Mouse (Mus musculus): ENCODE data around the gene Cog8. TPM values are rescaled to one million over a fixed set of nuclear protein-coding genes. Genes with fewer than 3 reads are reported as not detected.
"Not testable (repeated sequence)": the region's sequence is repeated elsewhere in the genome, so short reads cannot be mapped to it uniquely, and the experiment has no call there.

Gene Cog8
- polyA plus RNA-seq, 1 experiment from 2014 or later: 46.1 TPM

DNA sequence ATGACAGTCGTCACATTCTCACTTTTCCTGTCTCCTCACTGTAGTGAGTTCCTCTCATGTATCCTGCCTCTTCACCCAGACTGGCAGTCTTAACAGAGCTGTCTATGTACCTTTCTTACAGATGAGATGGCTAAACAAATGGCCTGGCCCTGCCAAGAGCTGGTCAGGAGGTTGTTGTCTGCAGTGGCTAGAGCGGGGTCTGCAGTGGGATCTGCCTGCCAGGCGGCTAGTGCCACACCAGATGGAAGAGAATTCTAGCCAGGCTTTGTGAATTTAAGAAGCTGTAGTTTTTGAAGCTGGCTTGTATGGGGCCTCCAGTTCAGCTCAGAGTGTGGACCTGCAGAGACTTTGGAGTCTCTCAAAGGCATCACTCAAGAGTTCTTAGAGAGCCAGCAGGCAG lies 20.8 kb downstream of the Cog8 start:
- Histone ChIP-seq H3K9ac (no peak overlapping the region), H3K27ac (no peak overlapping the region), H3K4me3 (no peak overlapping the region), H3K9me3 (no peaks in the 10 kb centered on the region), H3K27me3 (no peaks in the 10 kb centered on the region), H3K4me2 (replicated peaks) (no peak overlapping the region), H3K36me3 (peaks cover 38% of the 10 kb centered on the region), H3K4me1 (peaks cover 18% of the 10 kb centered on the region)
- ATAC-seq (ENCODE audit: insufficient number of reproducible peaks, insufficient read depth, low FRiP score, low TSS enrichment): no peak
- 86% methylated on average over 3 of the region's 3 CpGs for WGBS

DNA sequence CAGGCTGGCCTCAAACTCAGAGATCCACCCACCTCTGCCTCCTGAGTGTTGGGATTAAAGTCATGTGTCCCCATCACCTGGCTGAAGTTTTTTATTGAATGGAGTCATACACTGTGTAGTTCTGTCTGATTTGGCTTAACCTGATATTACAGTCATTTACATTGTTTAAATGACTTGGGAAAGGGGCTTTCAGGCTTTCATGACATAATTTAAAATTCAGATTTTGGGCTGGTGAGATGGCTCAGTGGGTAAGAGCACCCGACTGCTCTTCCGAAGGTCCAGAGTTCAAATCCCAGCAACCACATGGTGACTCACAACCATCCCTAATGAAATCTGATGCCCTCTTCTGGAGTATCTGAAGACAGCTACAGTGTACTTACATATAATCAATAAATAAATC lies 22.9 kb downstream of the Cog8 start:
- 95% methylated on average over 2 of the region's 2 CpGs for WGBS
- H3K4me2 ChIP-seq (replicated peaks); H3K27ac ChIP-seq; ATAC-seq (ENCODE audit: insufficient number of reproducible peaks, insufficient read depth, low FRiP score, low TSS enrichment); H3K4me3 ChIP-seq; H3K27me3 ChIP-seq; H3K9me3 ChIP-seq; H3K9ac ChIP-seq: not testable (repeated sequence)
- H3K4me1 ChIP-seq: peaks cover 18% of the 10 kb centered on the region
- H3K36me3 ChIP-seq: peaks cover 19% of the 10 kb centered on the region

DNA sequence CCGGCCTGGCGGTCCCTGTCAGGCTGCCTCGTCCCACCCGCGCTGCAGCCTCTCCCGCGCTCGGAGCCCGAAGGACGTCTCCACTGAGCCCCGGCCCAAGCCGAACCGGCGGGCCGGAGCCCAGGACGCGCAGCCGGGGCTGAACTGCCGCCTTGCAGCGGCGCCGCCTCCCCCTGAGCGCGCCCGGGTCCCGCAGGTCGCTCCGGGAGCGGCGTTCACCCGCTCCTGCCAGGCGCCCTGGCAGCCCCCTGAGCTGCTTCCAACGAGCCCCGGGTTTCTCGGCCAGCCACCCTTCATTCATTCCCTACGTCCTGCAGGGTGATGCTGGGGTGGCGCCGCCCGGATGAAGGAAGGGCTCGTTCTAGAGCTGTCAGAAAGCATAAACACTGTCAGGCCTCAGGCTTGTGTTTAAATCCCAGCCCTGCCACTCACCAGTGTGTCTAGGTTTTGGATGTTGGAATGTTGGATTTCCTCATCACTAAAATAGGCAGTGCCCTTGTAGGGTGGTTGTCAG lies 24.9 kb downstream of the Cog8 start:
- peak overlapping the region; percentile 77 for H3K27ac ChIP-seq
- H3K4me2 ChIP-seq (replicated peaks): peak overlapping the region; percentile 69
- no peak; the same call in 1 of the 2 replicates for ATAC-seq (ENCODE audit: insufficient number of reproducible peaks, insufficient read depth, low FRiP score, low TSS enrichment)
- H3K36me3 ChIP-seq: peaks cover 12% of the 10 kb centered on the region
- H3K4me3 ChIP-seq: peak overlapping the region; percentile 97
- H3K4me1 ChIP-seq: peaks cover 18% of the 10 kb centered on the region
- no peaks in the 10 kb centered on the region for H3K9me3 ChIP-seq
- under 1% methylated on average over 40 of the region's 40 CpGs for WGBS
- peak overlapping the region; percentile 96 for H3K9ac ChIP-seq
- H3K27me3 ChIP-seq: no peaks in the 10 kb centered on the region

DNA sequence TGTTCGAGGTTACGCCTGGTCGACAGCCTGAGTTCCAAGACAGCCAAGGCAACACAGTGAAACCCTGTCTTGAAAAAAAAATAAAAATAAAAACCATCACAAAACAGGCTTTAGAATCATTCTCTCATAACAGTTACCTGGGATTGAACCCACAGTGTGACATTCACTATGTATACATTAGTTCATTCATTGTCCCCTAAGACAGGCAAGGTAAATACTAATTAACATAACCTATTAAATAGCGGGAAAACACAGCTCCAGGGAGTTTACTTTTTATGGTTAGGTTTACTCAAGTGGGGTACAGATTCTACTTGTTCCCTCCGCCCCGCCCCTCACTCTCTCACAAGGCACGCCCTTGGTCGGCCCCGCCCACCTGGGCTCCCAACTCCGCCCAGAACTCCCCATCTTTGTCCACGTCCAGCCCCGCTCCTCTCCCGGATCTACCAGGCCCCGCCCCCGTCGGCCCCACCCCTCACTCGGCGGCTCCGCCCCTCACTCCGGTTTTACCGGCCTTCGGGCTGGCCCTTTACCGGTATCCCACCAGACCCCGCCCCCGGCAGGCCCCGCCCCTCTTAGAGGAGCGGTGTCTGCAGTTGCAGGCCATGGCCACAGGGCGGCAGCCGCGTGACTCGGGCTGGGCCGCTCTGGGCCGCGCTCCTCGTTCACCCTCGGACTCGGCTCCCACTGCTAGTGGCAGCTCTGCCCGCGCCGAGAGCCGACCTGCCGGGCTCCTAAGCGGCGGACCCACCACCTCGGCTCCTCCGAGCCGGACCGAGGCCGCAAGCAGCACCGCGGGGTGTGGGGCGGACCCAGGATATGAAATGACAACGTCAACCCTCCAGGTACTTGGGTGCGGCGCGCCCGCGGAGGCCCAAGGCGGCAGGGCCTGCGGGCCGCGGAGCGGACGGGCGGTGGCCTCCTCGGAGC lies 25.6 kb downstream of the Cog8 start, which contains the start of gene Vps4a:
TSS of gene Vps4a (plus strand) at position 573 of the 927 bp plus-strand sequence.
- no peaks in the 10 kb centered on the region for H3K27me3 ChIP-seq
- H3K4me2 ChIP-seq (replicated peaks): peak within 1 kb of the TSS; percentile 69
- no peaks in the 10 kb centered on the region for H3K9me3 ChIP-seq
- 5% methylated on average over 63 of the region's 66 CpGs for WGBS
- H3K27ac ChIP-seq: peak within 1 kb of the TSS; percentile 77
- H3K9ac ChIP-seq: peak within 1 kb of the TSS; percentile 96
- ATAC-seq (ENCODE audit: insufficient number of reproducible peaks, insufficient read depth, low FRiP score, low TSS enrichment): peak; percentile 94
- H3K4me1 ChIP-seq: peaks cover 18% of the 10 kb centered on the region
- H3K4me3 ChIP-seq: peak within 1 kb of the TSS; percentile 97
- H3K36me3 ChIP-seq: peaks cover 7% of the 10 kb centered on the region; the same call in 1 of the 2 replicates

DNA sequence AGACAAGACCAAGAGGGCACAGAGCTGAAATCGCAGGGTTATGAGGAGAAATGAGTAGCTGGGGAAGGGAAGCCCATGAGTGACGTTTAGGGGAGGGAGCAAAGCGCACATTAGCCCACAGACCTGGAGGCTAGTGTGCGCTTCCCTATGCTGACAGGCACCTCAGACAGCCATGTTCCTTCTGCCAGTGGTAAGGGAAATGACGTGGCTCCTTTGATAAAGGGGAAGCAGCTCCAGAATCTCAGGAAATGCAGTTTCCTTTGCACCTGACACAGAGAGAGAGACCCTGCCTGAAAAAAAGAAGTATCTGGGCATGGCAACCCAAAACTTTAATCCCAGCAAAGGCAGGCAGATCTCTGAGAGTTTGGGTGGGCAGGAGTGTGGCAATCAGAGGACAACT lies 26.4 kb downstream of the Cog8 start:
- peaks cover 18% of the 10 kb centered on the region for H3K4me1 ChIP-seq
- 65% methylated on average over 5 of the region's 5 CpGs for WGBS
- no peak overlapping the region for H3K4me2 ChIP-seq (replicated peaks)
- no peak overlapping the region for H3K9ac ChIP-seq
- ATAC-seq (ENCODE audit: insufficient number of reproducible peaks, insufficient read depth, low FRiP score, low TSS enrichment): no peak
- H3K9me3 ChIP-seq: no peaks in the 10 kb centered on the region
- H3K36me3 ChIP-seq: no peaks in the 10 kb centered on the region
- no peak overlapping the region for H3K4me3 ChIP-seq
- no peak overlapping the region for H3K27ac ChIP-seq
- no peaks in the 10 kb centered on the region for H3K27me3 ChIP-seq

DNA sequence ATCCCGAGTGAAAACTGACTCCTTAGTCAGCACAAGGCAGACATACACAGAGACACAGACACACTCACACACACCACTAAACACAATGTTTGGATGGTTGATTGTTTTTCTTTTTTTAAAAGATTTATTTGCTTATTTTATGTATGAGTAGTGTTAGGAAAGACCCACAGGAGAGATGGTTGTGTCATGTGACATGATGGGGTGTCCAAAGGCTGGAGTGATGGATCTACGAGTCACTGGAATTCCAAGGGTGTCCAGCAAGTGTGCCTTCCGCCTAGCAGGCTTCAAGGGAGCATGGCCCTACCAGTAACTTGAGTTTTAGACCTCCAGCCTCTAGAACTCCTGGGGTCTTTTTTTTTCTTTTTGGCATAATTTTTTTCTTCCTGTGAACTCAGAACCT lies 27.2 kb downstream of the Cog8 start:
- H3K27me3 ChIP-seq: no peaks in the 10 kb centered on the region
- no peak overlapping the region for H3K4me3 ChIP-seq
- H3K9ac ChIP-seq: no peak overlapping the region
- no peak overlapping the region for H3K27ac ChIP-seq
- WGBS: 82% methylated on average over 3 of the region's 3 CpGs
- ATAC-seq (ENCODE audit: insufficient number of reproducible peaks, insufficient read depth, low FRiP score, low TSS enrichment): no peak
- no peak overlapping the region for H3K4me2 ChIP-seq (replicated peaks)
- no peaks in the 10 kb centered on the region for H3K9me3 ChIP-seq
- peaks cover 18% of the 10 kb centered on the region for H3K4me1 ChIP-seq
- no peaks in the 10 kb centered on the region for H3K36me3 ChIP-seq

DNA sequence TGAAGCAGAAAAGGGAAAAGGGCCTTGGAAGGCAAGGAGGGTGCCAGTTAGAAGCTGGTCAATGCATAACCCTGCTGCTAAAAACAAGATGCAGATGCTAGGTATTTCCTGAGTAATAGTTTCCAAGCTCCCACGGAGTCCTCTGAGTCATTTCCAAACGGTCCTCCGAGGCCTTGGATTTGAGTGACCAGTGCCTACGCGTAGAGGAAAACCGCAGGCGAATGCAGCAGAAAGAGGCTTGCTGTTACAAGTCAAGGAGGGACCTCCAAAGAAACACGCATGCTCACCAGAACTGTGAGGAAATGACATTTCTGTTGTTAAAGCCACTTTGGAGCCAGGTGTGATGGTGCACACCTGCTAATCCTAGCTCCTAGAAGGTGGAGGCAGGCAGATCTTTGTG lies 33.0 kb downstream of the Cog8 start:
- Histone ChIP-seq H3K27me3 (no peaks in the 10 kb centered on the region), H3K9ac (no peak overlapping the region), H3K4me3 (no peak overlapping the region), H3K27ac (no peak overlapping the region), H3K4me2 (replicated peaks) (no peak overlapping the region), H3K36me3 (no peaks in the 10 kb centered on the region), H3K4me1 (no peaks in the 10 kb centered on the region), H3K9me3 (no peaks in the 10 kb centered on the region)
- no peak for ATAC-seq (ENCODE audit: insufficient number of reproducible peaks, insufficient read depth, low FRiP score, low TSS enrichment)
- 87% methylated on average over 8 of the region's 8 CpGs for WGBS

DNA sequence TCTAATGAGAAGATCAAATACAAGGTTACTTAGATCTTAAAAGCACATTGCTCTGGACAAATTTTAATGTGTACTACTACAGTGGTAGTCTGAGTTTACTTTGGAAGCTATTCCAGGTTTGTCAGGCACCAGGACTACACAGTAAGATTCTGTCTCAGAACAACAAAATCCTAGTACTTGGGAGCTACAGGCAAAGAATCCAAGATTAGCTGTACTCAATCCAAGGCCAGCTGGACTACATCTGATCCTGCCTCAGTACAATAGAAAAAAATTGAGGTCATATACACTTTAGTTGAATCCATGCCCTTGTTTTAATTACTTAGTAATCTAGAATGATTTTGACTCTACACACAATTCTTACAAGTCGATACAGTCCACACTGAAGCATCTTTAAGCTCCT lies 41.6 kb downstream of the Cog8 start:
- H3K27me3 ChIP-seq: no peaks in the 10 kb centered on the region
- H3K9ac ChIP-seq: no peak overlapping the region
- H3K36me3 ChIP-seq: peaks cover 13% of the 10 kb centered on the region
- no peak overlapping the region for H3K4me2 ChIP-seq (replicated peaks)
- H3K27ac ChIP-seq: no peak overlapping the region
- ATAC-seq (ENCODE audit: insufficient number of reproducible peaks, insufficient read depth, low FRiP score, low TSS enrichment): no peak
- WGBS: 88% methylated on average over 1 of the region's 1 CpGs
- no peaks in the 10 kb centered on the region for H3K4me1 ChIP-seq
- no peak overlapping the region for H3K4me3 ChIP-seq
- no peaks in the 10 kb centered on the region for H3K9me3 ChIP-seq

DNA sequence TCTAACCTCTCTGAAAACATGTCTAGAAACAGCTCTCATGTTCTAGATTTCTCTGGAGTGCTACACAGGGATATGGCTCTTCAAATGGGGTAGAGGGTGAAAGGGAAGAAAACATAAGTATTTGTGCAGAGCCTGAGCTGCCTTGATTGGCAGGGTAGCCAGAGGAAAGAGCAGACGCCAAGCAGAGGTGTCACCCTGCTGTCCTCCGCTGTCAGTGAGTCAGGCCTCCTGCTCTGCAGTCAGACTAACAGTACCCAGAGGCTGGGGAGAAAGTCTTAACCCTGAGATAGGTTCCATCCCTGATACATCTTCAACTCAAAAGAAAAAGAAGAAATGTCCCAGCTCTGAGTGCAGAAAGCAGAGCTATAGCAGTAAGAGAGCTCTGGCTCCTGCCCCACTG lies 43.8 kb downstream of the Cog8 start:
- Histone ChIP-seq H3K36me3 (peaks cover 16% of the 10 kb centered on the region), H3K9me3 (no peaks in the 10 kb centered on the region), H3K4me3 (no peak overlapping the region), H3K4me1 (no peaks in the 10 kb centered on the region), H3K4me2 (replicated peaks) (no peak overlapping the region), H3K27me3 (no peaks in the 10 kb centered on the region), H3K9ac (no peak overlapping the region), H3K27ac (no peak overlapping the region)
- ATAC-seq (ENCODE audit: insufficient number of reproducible peaks, insufficient read depth, low FRiP score, low TSS enrichment): no peak
- 82% methylated on average over 2 of the region's 2 CpGs for whole genome bisulfite sequencing

DNA sequence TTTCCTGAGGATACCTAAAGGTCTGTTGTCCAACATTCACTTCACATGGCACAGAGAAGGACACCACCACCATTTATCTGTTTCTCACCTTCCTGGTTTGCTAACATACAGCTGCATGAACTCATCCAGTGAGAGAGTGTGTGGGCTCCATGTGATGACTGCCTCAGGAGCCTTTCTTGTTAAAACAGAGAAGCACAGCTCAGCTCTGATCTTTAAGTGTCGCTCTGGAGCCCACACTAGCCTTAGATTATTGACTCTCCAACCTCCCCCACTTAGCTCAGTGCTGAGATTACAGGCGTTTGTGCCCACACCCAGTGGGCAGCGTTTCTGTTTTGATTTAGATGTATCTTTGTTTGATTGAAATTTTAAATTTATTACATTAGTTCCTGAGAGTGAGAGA lies 48.7 kb downstream of the Cog8 start:
- Histone ChIP-seq H3K4me1 (no peaks in the 10 kb centered on the region), H3K27ac (no peak overlapping the region), H3K4me3 (no peak overlapping the region), H3K27me3 (no peaks in the 10 kb centered on the region), H3K4me2 (replicated peaks) (no peak overlapping the region), H3K9ac (no peak overlapping the region), H3K9me3 (no peaks in the 10 kb centered on the region), H3K36me3 (peaks cover 16% of the 10 kb centered on the region)
- 87% methylated on average over 3 of the region's 3 CpGs for WGBS
- no peak for ATAC-seq (ENCODE audit: insufficient number of reproducible peaks, insufficient read depth, low FRiP score, low TSS enrichment)

DNA sequence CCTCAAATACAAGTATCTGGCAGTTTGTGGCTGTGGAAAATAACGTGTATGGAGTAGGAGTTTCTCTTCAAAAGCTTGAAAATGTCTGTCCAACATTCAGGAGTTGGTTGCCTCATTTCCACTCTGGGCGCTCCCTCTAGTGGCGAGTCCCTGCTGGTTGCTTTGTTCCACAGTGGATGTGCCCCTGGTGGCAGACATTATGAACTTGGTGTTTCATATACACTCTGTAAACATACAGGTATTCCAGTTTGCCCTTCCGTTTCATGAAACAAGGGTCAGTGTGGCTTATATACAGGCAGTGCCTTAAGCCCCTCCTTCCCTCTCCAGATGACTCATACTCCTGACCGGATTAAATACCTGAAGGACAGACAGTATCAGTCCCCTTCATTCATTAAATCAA lies 54.0 kb downstream of the Cog8 start:
- Histone ChIP-seq H3K27me3 (no peaks in the 10 kb centered on the region), H3K9me3 (no peaks in the 10 kb centered on the region), H3K4me2 (replicated peaks) (no peak overlapping the region), H3K27ac (no peak overlapping the region), H3K36me3 (peaks cover 3% of the 10 kb centered on the region; the same call in 1 of the 2 replicates), H3K9ac (no peak overlapping the region), H3K4me3 (no peak overlapping the region), H3K4me1 (no peaks in the 10 kb centered on the region)
- no peak for ATAC-seq (ENCODE audit: insufficient number of reproducible peaks, insufficient read depth, low FRiP score, low TSS enrichment)
- WGBS: 39% methylated on average over 5 of the region's 5 CpGs

DNA sequence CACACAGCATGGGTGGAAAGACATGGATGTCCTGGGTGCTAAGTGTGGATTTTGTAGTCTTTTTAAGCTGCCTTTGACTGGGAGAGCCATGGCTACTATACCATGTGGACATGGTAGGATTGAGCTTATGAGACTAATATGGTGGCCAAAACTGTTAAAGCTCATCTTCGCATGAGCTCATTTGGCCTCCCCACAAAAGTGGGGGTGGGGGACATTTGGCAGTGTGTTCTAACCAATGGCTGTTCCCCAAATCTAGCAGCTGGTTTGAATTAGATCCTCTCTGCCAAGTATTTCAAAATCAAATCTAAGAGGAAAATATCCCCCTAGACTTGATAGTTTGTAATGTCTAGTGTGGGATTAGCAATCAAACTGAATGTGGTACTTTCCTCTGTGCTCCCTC lies 57.4 kb downstream of the Cog8 start:
- Histone ChIP-seq H3K9ac (no peak overlapping the region), H3K27me3 (no peaks in the 10 kb centered on the region), H3K4me3 (no peak overlapping the region), H3K36me3 (peaks cover 10% of the 10 kb centered on the region; the same call in 1 of the 2 replicates), H3K4me2 (replicated peaks) (no peak overlapping the region), H3K4me1 (no peaks in the 10 kb centered on the region), H3K27ac (no peak overlapping the region), H3K9me3 (no peaks in the 10 kb centered on the region)
- ATAC-seq (ENCODE audit: insufficient number of reproducible peaks, insufficient read depth, low FRiP score, low TSS enrichment): no peak
- 68% methylated on average over 1 of the region's 1 CpGs for WGBS
